Mouse (Mus musculus): ENCODE measurements around the gene Dlx1. TPM values are rescaled to one million over a fixed set of nuclear protein-coding genes. Genes with fewer than 3 reads are reported as not detected.

Gene Dlx1
- total and polyA plus RNA-seq, 3 experiments = 0.11 to 0.27 (median 0.21) TPM

- in situ Hi-C loops (cut with MboI; ENCODE audit: low pct_ligation_motif_present, low pct_unique_long_range_greater_than_20kb, low sequenced_read_pairs) = loop anchor here (25.0 kb wide), 1 partner anchor 254 kb away; no protein-coding TSS in a partner anchor
- Histone ChIP-seq H3K9me3 (replicated peaks; ENCODE audit: low read length) (peaks cover 19% of the 10 kb centered on the region), H3K27me3 (replicated peaks) (no peaks in the 10 kb centered on the region), H3K36me3 (replicated peaks in 1 of 2; ENCODE audit: control insufficient read depth in 1 of 2, insufficient read depth in 1 of 2, low read length in 1 of 2) (no peaks in the 10 kb centered on the region), H3K4me1 (ENCODE audit: control insufficient read depth in 1 of 2, insufficient read depth in 2 of 2) (no peaks in the 10 kb centered on the region), H3K27ac (ENCODE audit: insufficient read depth, low read depth) (no peak overlapping the region), H3K4me2 (ENCODE audit: insufficient read depth, low read depth, poor library complexity, severe bottlenecking) (no peak overlapping the region), H3K4me3 (replicated peaks in 1 of 3; ENCODE audit: low read depth in 2 of 3, low read length in 2 of 3, poor library complexity in 1 of 3) (no peak overlapping the region), H3K79me2 (replicated peaks; ENCODE audit: control insufficient read depth, extremely low read depth, insufficient read depth, poor library complexity, severe bottlenecking) (no peaks in the 10 kb centered on the region), H3K9ac (ENCODE audit: insufficient read depth, low read depth) (no peak overlapping the region)
- dilution Hi-C loops (cut with MboI; ENCODE audit: extremely low pct_ligation_motif_present, extremely low pct_unique_long_range_greater_than_20kb, low sequenced_read_pairs) = no loop called here
- no peak for TF ChIP-seq SMC3 (IDR thresholded peaks at IDR 0.05; ENCODE audit: low read depth, low read length)
- no peak for TF ChIP-seq CTCF (conservative IDR thresholded peaks at IDR 0.05 in 1 of 2, IDR thresholded peaks at IDR 0.05 in 1 of 2; ENCODE audit: low read depth in 2 of 2, low read length in 2 of 2)
- no peak for TF ChIP-seq KAT2A (IDR thresholded peaks at IDR 0.05; ENCODE audit: insufficient replicate concordance, low read length)
- no peak for TF ChIP-seq MEF2A (IDR thresholded peaks at IDR 0.05; ENCODE audit: borderline replicate concordance, low read depth, low read length)
- no peak for TF ChIP-seq BHLHE40 (IDR thresholded peaks at IDR 0.05; ENCODE audit: low read depth, low read length)
- TF ChIP-seq MAFK (IDR thresholded peaks at IDR 0.05; ENCODE audit: insufficient replicate concordance, low read length) = no peak
- TF ChIP-seq HCFC1 (IDR thresholded peaks at IDR 0.05; ENCODE audit: low read depth, low read length) = no peak
- TF ChIP-seq ZNF384 (IDR thresholded peaks at IDR 0.05; ENCODE audit: low read depth, low read length) = no peak
- no peak for TF ChIP-seq PAX5 (IDR thresholded peaks at IDR 0.05; ENCODE audit: low read length)
- DNase-seq (ENCODE audit: extremely low read depth) = no peak
Observed at GRCm38 (mm10) chr2:71540611-71541417, 12.9 kb downstream of the Dlx1 start.

- Histone ChIP-seq H3K4me3 (replicated peaks in 1 of 3; ENCODE audit: low read depth in 2 of 3, low read length in 2 of 3, poor library complexity in 1 of 3) (no peak overlapping the region), H3K9me3 (replicated peaks; ENCODE audit: low read length) (peaks cover 27% of the 10 kb centered on the region), H3K27me3 (replicated peaks) (no peaks in the 10 kb centered on the region), H3K4me2 (ENCODE audit: insufficient read depth, low read depth, poor library complexity, severe bottlenecking) (no peak overlapping the region), H3K9ac (ENCODE audit: insufficient read depth, low read depth) (no peak overlapping the region), H3K79me2 (replicated peaks; ENCODE audit: control insufficient read depth, extremely low read depth, insufficient read depth, poor library complexity, severe bottlenecking) (no peaks in the 10 kb centered on the region), H3K36me3 (replicated peaks in 1 of 2; ENCODE audit: control insufficient read depth in 1 of 2, insufficient read depth in 1 of 2, low read length in 1 of 2) (no peaks in the 10 kb centered on the region), H3K27ac (ENCODE audit: insufficient read depth, low read depth) (no peak overlapping the region), H3K4me1 (ENCODE audit: control insufficient read depth in 1 of 2, insufficient read depth in 2 of 2) (no peaks in the 10 kb centered on the region)
- dilution Hi-C loops (cut with MboI; ENCODE audit: extremely low pct_ligation_motif_present, extremely low pct_unique_long_range_greater_than_20kb, low sequenced_read_pairs) (no loop called here), in situ Hi-C loops (cut with MboI; ENCODE audit: low pct_ligation_motif_present, low pct_unique_long_range_greater_than_20kb, low sequenced_read_pairs) (loop anchor here (25.0 kb wide), 1 partner anchor 254 kb away; no protein-coding TSS in a partner anchor)
- TF ChIP-seq POLR2AphosphoS2 (IDR thresholded peaks at IDR 0.05; ENCODE audit: low read depth, low read length) (no peak), UBTF (IDR thresholded peaks at IDR 0.05; ENCODE audit: low read depth, low read length) (no peak), GABPA (IDR thresholded peaks at IDR 0.05; ENCODE audit: insufficient replicate concordance, low read depth, low read length) (no peak), MAFK (IDR thresholded peaks at IDR 0.05; ENCODE audit: insufficient replicate concordance, low read length) (no peak), MAZ (IDR thresholded peaks at IDR 0.05; ENCODE audit: low read depth, low read length) (no peak), MEF2A (IDR thresholded peaks at IDR 0.05; ENCODE audit: borderline replicate concordance, low read depth, low read length) (no peak), SMC3 (IDR thresholded peaks at IDR 0.05; ENCODE audit: low read depth, low read length) (no peak)
- DNase-seq (ENCODE audit: extremely low read depth) = no peak
Observed at GRCm38 (mm10) chr2:71541418-71542226, 13.7 kb downstream of the Dlx1 start.
